Mouse (Mus musculus) heart, embryonic 10.5 days (tissue): ENCODE results near the gene Gm12830. TPM values are rescaled to one million over a fixed set of nuclear protein-coding genes. Genes with fewer than 3 reads are reported as not detected.
A peak's percentile ranks its signal among the peaks of the same experiment; 100 is the strongest.

ENCODE experiments used
- DNase-seq: peaks from one replicate; pipeline ENCODE4 v3.0.0-alpha.2; 2017; ENCODE audit warnings: low spot score
- H3K27ac ChIP-seq: fragments of 300-500 bp; sonication (generic); 2 replicates; pipeline ENCODE4 v1.5.1; 2016; ENCODE audit warnings: mild to moderate bottlenecking
- H3K27me3 ChIP-seq: fragments of 300-500 bp; sonication (generic); 2 replicates; pipeline ENCODE4 v1.6.1; 2016; ENCODE audit warnings: mild to moderate bottlenecking; ENCODE audit not compliant: poor library complexity, insufficient read depth, severe bottlenecking
- H3K36me3 ChIP-seq: fragments of 300-500 bp; sonication (generic); 2 replicates; pipeline ENCODE4 v1.6.1; 2016; ENCODE audit warnings: mild to moderate bottlenecking, moderate library complexity
- H3K4me1 ChIP-seq: fragments of 300-500 bp; sonication (generic); 2 replicates; pipeline ENCODE4 v1.6.1; 2016; ENCODE audit warnings: mild to moderate bottlenecking
- H3K4me3 ChIP-seq: fragments of 300-500 bp; sonication (generic); 2 replicates; pipeline ENCODE4 v1.5.1; 2016; ENCODE audit warnings: mild to moderate bottlenecking, moderate library complexity
- H3K9me3 ChIP-seq: fragments of 300-500 bp; sonication (generic); 2 replicates; pipeline ENCODE4 v1.6.1; 2016; ENCODE audit warnings: mild to moderate bottlenecking, moderate library complexity
- WGBS: fragments of 180-500 bp; shearing (Covaris S2); methylation state at CpG from one replicate; pipeline ENCODE4 v1.1.7; 2016; 5-methylcytosine and 5-hydroxymethylcytosine counted together
- polyA plus RNA-seq: library from polyadenylated mRNA; unstranded; fragments of >200 nt; fragmentation: Nextera tagmentation; extraction: Ambion mirVana; gene quantifications from 2 replicates; pipeline ENCODE4 v1.2.1, GENCODE M21; 2016

The Gm12830 gene
- polyA plus RNA-seq, 1 experiment from 2014 or later = not detected

GRCm38 (mm10) chr4:114863166-114863565, 41.6 kb downstream of the Gm12830 start:
- Histone ChIP-seq H3K36me3 (no peaks in the 10 kb centered on the region), H3K27me3 (peaks cover 32% of the 10 kb centered on the region), H3K4me1 (no peaks in the 10 kb centered on the region), H3K9me3 (no peaks in the 10 kb centered on the region), H3K27ac (no peak overlapping the region), H3K4me3 (no peak overlapping the region)
- 77% methylated on average over 5 of the region's 5 CpGs for WGBS
- no peak for DNase-seq

DNA sequence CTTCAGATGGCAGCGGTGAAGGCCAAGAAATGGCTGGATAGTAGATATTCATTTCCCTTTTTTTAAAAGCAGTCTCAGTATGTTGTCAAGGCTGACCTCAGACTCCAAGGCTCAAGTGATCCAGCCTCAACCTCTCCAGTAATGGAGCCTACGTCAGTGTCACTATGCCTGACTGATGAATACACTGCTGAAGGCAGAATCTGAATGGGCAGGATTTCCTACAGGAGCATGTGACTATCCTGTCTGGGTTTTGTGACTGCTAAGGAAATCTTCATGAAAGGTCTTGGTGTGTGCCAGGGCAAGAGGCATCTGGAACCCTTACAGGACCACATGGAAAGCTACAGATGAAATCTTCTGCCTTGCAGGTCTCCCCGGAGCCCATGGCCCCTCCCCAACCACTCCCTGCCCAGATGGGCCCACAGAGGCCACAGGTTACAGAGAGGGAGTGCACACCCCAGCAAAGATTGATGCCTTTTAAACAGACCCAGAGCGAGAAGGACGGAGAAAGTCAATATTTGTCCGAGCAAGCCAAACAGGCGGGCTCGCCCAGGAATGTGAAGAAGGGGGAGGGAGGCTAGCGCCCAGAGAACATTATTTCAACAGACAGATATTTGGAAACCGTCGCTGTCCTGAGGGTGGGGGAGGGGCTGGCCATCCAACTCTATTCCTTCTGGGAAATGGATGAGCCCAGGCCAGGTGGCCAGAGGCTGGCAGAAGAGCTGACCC, 48.4 kb downstream of the Gm12830 start:
- H3K27me3 ChIP-seq = peaks cover 30% of the 10 kb centered on the region
- H3K4me3 ChIP-seq = no peak overlapping the region
- H3K36me3 ChIP-seq = no peaks in the 10 kb centered on the region
- no peaks in the 10 kb centered on the region for H3K9me3 ChIP-seq
- H3K4me1 ChIP-seq = peaks cover 7% of the 10 kb centered on the region
- no peak for DNase-seq
- 53% methylated on average over 11 of the region's 11 CpGs for WGBS
- H3K27ac ChIP-seq = no peak overlapping the region

- Histone ChIP-seq H3K4me1 (peaks cover 8% of the 10 kb centered on the region), H3K27ac (no peak overlapping the region), H3K27me3 (peaks cover 14% of the 10 kb centered on the region; the same call in 1 of the 2 replicates), H3K4me3 (no peak overlapping the region), H3K9me3 (no peaks in the 10 kb centered on the region), H3K36me3 (no peaks in the 10 kb centered on the region)
- no peak for DNase-seq
- 19% methylated on average over 8 of the region's 8 CpGs for WGBS
Observed at GRCm38 (mm10) chr4:114876441-114876972, 55.0 kb downstream of the Gm12830 start.

- no peaks in the 10 kb centered on the region for H3K9me3 ChIP-seq
- H3K4me1 ChIP-seq = no peaks in the 10 kb centered on the region
- no peak for DNase-seq
- 84% methylated on average over 1 of the region's 1 CpGs for WGBS
- H3K27ac ChIP-seq = no peak overlapping the region
- peaks cover 16% of the 10 kb centered on the region for H3K27me3 ChIP-seq
- no peaks in the 10 kb centered on the region for H3K36me3 ChIP-seq
- no peak overlapping the region for H3K4me3 ChIP-seq
Observed at GRCm38 (mm10) chr4:114882232-114882631, 60.7 kb downstream of the Gm12830 start.

DNA sequence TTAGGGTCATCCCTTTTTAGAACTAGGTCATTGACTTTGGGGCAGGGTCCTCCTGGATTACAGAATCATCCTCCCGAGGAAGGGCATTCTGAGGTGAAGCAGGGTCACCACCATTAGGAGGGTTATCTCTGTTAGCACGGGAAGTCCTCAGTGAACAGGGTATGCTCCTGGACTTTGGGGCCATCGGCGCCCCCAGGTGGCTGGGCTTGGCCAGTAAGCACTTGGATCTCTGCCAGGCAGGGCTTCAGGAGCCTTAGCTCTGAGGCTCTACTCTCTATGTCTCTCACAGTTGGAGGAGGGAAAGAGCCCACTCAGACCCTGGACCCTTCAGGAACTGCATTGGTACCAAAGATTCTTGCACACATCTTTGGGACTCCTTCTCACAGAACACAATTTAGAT, 76.3 kb downstream of the Gm12830 start:
- Histone ChIP-seq H3K27ac (no peak overlapping the region), H3K9me3 (no peaks in the 10 kb centered on the region), H3K4me3 (no peak overlapping the region), H3K4me1 (peaks cover 5% of the 10 kb centered on the region; the same call in 1 of the 2 replicates), H3K27me3 (peaks cover 88% of the 10 kb centered on the region), H3K36me3 (no peaks in the 10 kb centered on the region)
- DNase-seq = no peak
- 16% methylated on average over 4 of the region's 4 CpGs for WGBS

DNA sequence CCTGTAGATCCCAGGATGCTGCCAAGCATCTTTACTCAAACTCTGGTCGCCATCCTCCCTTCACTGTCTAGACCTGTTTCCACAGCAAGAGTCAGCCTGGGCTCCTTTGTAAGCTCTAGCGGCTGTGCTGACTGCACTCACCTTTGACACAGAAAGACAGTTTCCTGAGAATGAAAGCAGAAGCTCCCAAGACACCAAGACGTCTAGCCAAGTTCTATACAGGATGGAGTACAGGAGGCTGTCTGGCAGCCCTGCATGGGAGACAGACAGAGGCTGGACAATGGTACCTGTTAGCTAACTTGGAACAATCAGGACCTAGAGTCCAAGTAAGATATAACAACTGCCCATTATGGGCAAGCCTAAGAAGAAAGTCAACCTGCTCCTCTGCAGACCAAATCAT, 78.4 kb downstream of the Gm12830 start:
- Histone ChIP-seq H3K36me3 (no peaks in the 10 kb centered on the region), H3K4me1 (peaks cover 5% of the 10 kb centered on the region; the same call in 1 of the 2 replicates), H3K27ac (no peak overlapping the region), H3K9me3 (no peaks in the 10 kb centered on the region), H3K4me3 (no peak overlapping the region), H3K27me3 (peaks cover 97% of the 10 kb centered on the region)
- no peak for DNase-seq
- 7% methylated on average over 3 of the region's 3 CpGs for WGBS

GRCm38 (mm10) chr4:114900866-114901642, 79.5 kb downstream of the Gm12830 start:
- Histone ChIP-seq H3K4me1 (peaks cover 5% of the 10 kb centered on the region; the same call in 1 of the 2 replicates), H3K27ac (no peak overlapping the region), H3K36me3 (no peaks in the 10 kb centered on the region), H3K9me3 (no peaks in the 10 kb centered on the region), H3K27me3 (peaks cover 99% of the 10 kb centered on the region), H3K4me3 (peak overlapping the region; percentile 39; the same call in 1 of the 2 replicates)
- no peak for DNase-seq
- 2% methylated on average over 33 of the region's 33 CpGs for WGBS

- peak; percentile 76 for DNase-seq
- Histone ChIP-seq H3K9me3 (no peaks in the 10 kb centered on the region), H3K4me1 (peaks cover 5% of the 10 kb centered on the region; the same call in 1 of the 2 replicates), H3K27ac (no peak overlapping the region), H3K36me3 (no peaks in the 10 kb centered on the region), H3K27me3 (peaks cover 99% of the 10 kb centered on the region), H3K4me3 (peak overlapping the region; percentile 39)
- WGBS = under 1% methylated on average over 42 of the region's 42 CpGs
Observed at GRCm38 (mm10) chr4:114901643-114902351, 80.3 kb downstream of the Gm12830 start.

DNA sequence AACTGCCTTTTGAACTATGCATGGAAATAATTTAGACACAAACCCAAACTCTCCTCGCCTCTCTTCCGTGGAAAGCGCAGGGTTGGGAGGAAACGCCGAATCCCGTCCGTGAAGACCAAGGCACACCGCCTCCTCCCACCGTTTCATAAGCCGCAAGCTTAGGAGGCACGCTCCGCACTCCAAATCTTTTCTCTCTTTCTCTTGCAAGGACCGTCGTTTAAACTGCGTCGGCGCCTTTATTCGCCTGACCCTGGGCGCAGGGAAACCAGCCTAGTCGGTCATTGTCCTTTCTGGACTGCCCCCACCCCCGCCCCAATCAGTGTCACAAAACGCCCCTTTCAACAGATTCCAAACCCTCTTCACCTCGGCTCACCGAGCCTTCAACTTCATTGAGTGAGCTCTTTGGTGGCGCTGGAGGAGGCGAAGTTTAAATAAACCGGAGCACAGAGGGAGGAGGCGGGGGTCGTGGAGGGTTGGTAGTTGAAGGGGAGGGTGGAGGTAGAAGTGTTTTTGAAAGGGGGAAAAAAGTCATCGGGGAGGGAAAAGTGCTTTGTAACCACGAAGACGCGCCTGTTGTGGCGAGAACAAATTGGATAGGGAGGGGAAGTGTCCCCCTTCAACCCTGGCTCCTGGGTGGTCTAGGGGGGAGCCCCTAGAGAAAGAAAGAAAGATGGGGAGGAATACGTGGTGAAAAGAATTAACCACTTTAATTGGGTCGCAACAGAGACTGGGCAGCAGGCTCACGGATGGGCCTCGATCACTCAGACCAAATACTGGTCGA, 81.3 kb downstream of the Gm12830 start:
- Histone ChIP-seq H3K27ac (no peak overlapping the region), H3K4me1 (peaks cover 15% of the 10 kb centered on the region), H3K9me3 (no peaks in the 10 kb centered on the region), H3K4me3 (peak overlapping the region; percentile 39), H3K36me3 (no peaks in the 10 kb centered on the region), H3K27me3 (peaks cover 99% of the 10 kb centered on the region)
- peak; percentile 75 for DNase-seq
- under 1% methylated on average over 39 of the region's 39 CpGs for WGBS

DNA sequence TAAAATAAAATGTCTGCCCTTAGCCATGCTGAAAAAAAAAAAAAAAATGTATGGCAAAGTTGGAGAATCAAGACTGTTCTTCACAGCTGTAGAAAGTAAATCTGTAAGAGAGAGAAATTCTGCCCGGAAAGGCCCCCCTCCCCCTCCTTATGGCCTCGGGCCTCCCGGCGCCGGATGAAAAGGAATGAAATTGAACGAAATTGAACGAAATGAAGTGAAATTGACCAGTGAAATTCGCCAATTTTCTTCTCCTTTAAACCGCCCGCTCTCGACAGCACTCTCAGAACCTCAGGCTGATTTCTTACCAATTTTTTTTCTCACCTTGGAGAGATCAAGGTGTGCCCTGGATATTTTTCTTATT, 81.9 kb downstream of the Gm12830 start:
- no peaks in the 10 kb centered on the region for H3K9me3 ChIP-seq
- WGBS = under 1% methylated on average over 11 of the region's 11 CpGs
- no peak overlapping the region for H3K27ac ChIP-seq
- peaks cover 21% of the 10 kb centered on the region for H3K4me1 ChIP-seq
- DNase-seq = no peak
- no peak overlapping the region for H3K4me3 ChIP-seq
- H3K27me3 ChIP-seq = peaks cover 99% of the 10 kb centered on the region
- no peaks in the 10 kb centered on the region for H3K36me3 ChIP-seq

DNA sequence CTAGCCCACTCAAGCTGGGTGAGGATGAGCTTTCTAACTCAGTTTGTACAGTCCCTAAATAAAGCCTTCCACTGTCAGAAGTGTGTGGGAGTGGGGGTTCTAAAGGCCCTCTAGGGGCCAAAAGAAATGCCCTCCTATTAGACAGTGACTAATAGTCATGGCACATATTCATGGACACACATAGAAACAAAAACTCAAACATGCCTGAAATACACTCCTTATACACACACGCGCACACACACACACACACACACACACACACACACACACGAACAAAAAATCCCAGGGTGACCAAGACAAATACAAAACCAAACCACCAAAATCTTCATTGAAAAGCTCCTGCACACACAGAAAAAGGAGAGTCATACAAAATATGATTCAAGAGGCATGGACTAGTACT, 84.0 kb downstream of the Gm12830 start:
- peaks cover 31% of the 10 kb centered on the region for H3K4me1 ChIP-seq
- no peak overlapping the region for H3K4me3 ChIP-seq
- DNase-seq = no peak
- 62% methylated on average over 3 of the region's 3 CpGs for WGBS
- H3K27me3 ChIP-seq = peaks cover 98% of the 10 kb centered on the region
- no peak overlapping the region for H3K27ac ChIP-seq
- no peaks in the 10 kb centered on the region for H3K9me3 ChIP-seq
- H3K36me3 ChIP-seq = no peaks in the 10 kb centered on the region
